Mouse (Mus musculus) forebrain, embryonic 16.5 days (tissue): ENCODE results near the gene Tor4a. TPM values are rescaled to one million over a fixed set of nuclear protein-coding genes. Genes with fewer than 3 reads are reported as not detected.

ENCODE experiments used
- ATAC-seq: fragments of 200-750 bp; cut with Nextera tagmentation; 2 replicates; pipeline ENCODE4 v1.8.0; 2017; ENCODE audit warnings: mild to moderate bottlenecking, moderate library complexity
- H3K27ac ChIP-seq: fragments of 300-500 bp; sonication (generic); 2 replicates; pipeline ENCODE4 v1.5.1; 2014; ENCODE audit warnings: low read length, control low read depth
- H3K27me3 ChIP-seq: fragments of 300-500 bp; sonication (generic); replicated peaks from 2 replicates; pipeline ENCODE4 v1.6.1; 2014; ENCODE audit warnings: low read length; ENCODE audit not compliant: control insufficient read depth, insufficient read depth
- H3K36me3 ChIP-seq: fragments of 300-500 bp; sonication (generic); 2 replicates; pipeline ENCODE4 v1.6.1; 2014; ENCODE audit not compliant: control insufficient read depth, insufficient read depth
- H3K4me1 ChIP-seq: fragments of 300-500 bp; sonication (generic); replicated peaks from 2 replicates; pipeline ENCODE4 v1.6.1; 2014; ENCODE audit warnings: low read length; ENCODE audit not compliant: control insufficient read depth, insufficient read depth
- H3K4me2 ChIP-seq: fragments of 300-500 bp; sonication (generic); 2 replicates; pipeline ENCODE4 v1.6.1; 2014; ENCODE audit warnings: mild to moderate bottlenecking, low read length, control low read depth
- H3K4me3 ChIP-seq: fragments of 300-500 bp; sonication (generic); replicated peaks from 2 replicates; pipeline ENCODE4 v1.5.1; 2014; ENCODE audit warnings: mild to moderate bottlenecking, low read length, control low read depth
- H3K9ac ChIP-seq: fragments of 300-500 bp; sonication (generic); replicated peaks from 2 replicates; pipeline ENCODE4 v1.6.1; 2014; ENCODE audit warnings: low read depth, low read length, control low read depth
- H3K9me3 ChIP-seq: fragments of 300-500 bp; sonication (generic); 2 replicates; pipeline ENCODE4 v1.6.1; 2016; ENCODE audit warnings: low read length; ENCODE audit not compliant: control insufficient read depth
- WGBS: fragments of 180-500 bp; shearing (Covaris S2); extraction: QIAGEN DNeasy Blood & Tissue Kit; methylation state at CpG from one replicate; pipeline ENCODE4 v1.1.7; 2014; 5-methylcytosine and 5-hydroxymethylcytosine counted together
- polyA plus RNA-seq: library from polyadenylated mRNA; unstranded; fragments of >200 nt; fragmentation: Nextera tagmentation; extraction: Ambion mirVana; gene quantifications from 2 replicates; pipeline ENCODE4 v1.2.1, GENCODE M21; 2015

Tor4a gene
- polyA plus RNA-seq, 1 experiment from 2014 or later, result 0.85 TPM

GRCm38 (mm10) chr2:25170326-25171100 lies 26.2 kb downstream of the Tor4a start:
- 51% methylated on average over 10 of the region's 10 CpGs for WGBS
- Histone ChIP-seq H3K36me3 (no peaks in the 10 kb centered on the region), H3K4me1 (peaks cover 20% of the 10 kb centered on the region), H3K4me2 (no peak overlapping the region), H3K27ac (no peak overlapping the region), H3K4me3 (no peak overlapping the region), H3K9me3 (no peaks in the 10 kb centered on the region), H3K27me3 (no peaks in the 10 kb centered on the region), H3K9ac (no peak overlapping the region)
- ATAC-seq, result 0 out of 2 replicates have a peak, but pooled peaks have one; percentile 28

- H3K4me1 ChIP-seq, result peaks cover 20% of the 10 kb centered on the region
- WGBS, result 15% methylated on average over 5 of the region's 5 CpGs
- no peak for ATAC-seq
- H3K27ac ChIP-seq, result no peak overlapping the region
- no peaks in the 10 kb centered on the region for H3K27me3 ChIP-seq
- no peaks in the 10 kb centered on the region for H3K9me3 ChIP-seq
- H3K4me2 ChIP-seq, result no peak overlapping the region
- H3K4me3 ChIP-seq, result no peak overlapping the region
- no peak overlapping the region for H3K9ac ChIP-seq
- H3K36me3 ChIP-seq, result no peaks in the 10 kb centered on the region
Observed at GRCm38 (mm10) chr2:25169778-25170177, 26.9 kb downstream of the Tor4a start.

- no peak overlapping the region for H3K9ac ChIP-seq
- H3K4me3 ChIP-seq, result peak overlapping the region; percentile 42
- no peaks in the 10 kb centered on the region for H3K27me3 ChIP-seq
- peaks cover 22% of the 10 kb centered on the region for H3K4me1 ChIP-seq
- ATAC-seq, result no peak
- no peaks in the 10 kb centered on the region for H3K9me3 ChIP-seq
- peak overlapping the region; percentile 58 for H3K27ac ChIP-seq
- no peaks in the 10 kb centered on the region for H3K36me3 ChIP-seq
- 4% methylated on average over 2 of the region's 2 CpGs for WGBS
- H3K4me2 ChIP-seq, result peak overlapping the region; percentile 68
Observed at GRCm38 (mm10) chr2:25168665-25168978, 28.1 kb downstream of the Tor4a start.

GRCm38 (mm10) chr2:25167919-25168664 lies 28.6 kb downstream of the Tor4a start:
- Histone ChIP-seq H3K9ac (peak overlapping the region; percentile 53), H3K27me3 (no peaks in the 10 kb centered on the region), H3K36me3 (no peaks in the 10 kb centered on the region), H3K9me3 (no peaks in the 10 kb centered on the region), H3K4me3 (peak overlapping the region; percentile 42), H3K4me1 (peaks cover 27% of the 10 kb centered on the region), H3K27ac (peak overlapping the region; percentile 69), H3K4me2 (peak overlapping the region; percentile 68)
- 1% methylated on average over 29 of the region's 41 CpGs for WGBS
- ATAC-seq, result peak; percentile 79

- peak overlapping the region; percentile 68 for H3K4me2 ChIP-seq
- no peaks in the 10 kb centered on the region for H3K36me3 ChIP-seq
- no peaks in the 10 kb centered on the region for H3K9me3 ChIP-seq
- H3K27ac ChIP-seq, result peak overlapping the region; percentile 69
- peak; percentile 21 for ATAC-seq
- WGBS, result 4% methylated on average over 4 of the region's 4 CpGs
- H3K4me1 ChIP-seq, result peaks cover 27% of the 10 kb centered on the region
- H3K4me3 ChIP-seq, result peak overlapping the region; percentile 42
- peak overlapping the region; percentile 53 for H3K9ac ChIP-seq
- H3K27me3 ChIP-seq, result no peaks in the 10 kb centered on the region
Observed at GRCm38 (mm10) chr2:25167481-25167880, 29.2 kb downstream of the Tor4a start.

- no peaks in the 10 kb centered on the region for H3K36me3 ChIP-seq
- no peak overlapping the region for H3K9ac ChIP-seq
- WGBS, result 36% methylated on average over 2 of the region's 2 CpGs
- no peak overlapping the region for H3K27ac ChIP-seq
- no peak for ATAC-seq
- no peaks in the 10 kb centered on the region for H3K9me3 ChIP-seq
- H3K27me3 ChIP-seq, result no peaks in the 10 kb centered on the region
- no peaks in the 10 kb centered on the region for H3K4me1 ChIP-seq
- H3K4me2 ChIP-seq, result no peak overlapping the region
- H3K4me3 ChIP-seq, result no peak overlapping the region
Observed at GRCm38 (mm10) chr2:25157655-25158054, 39.0 kb downstream of the Tor4a start.

GRCm38 (mm10) chr2:25156990-25157389 lies 39.7 kb downstream of the Tor4a start:
- Histone ChIP-seq H3K36me3 (no peaks in the 10 kb centered on the region), H3K4me3 (no peak overlapping the region), H3K27me3 (no peaks in the 10 kb centered on the region), H3K4me2 (no peak overlapping the region), H3K4me1 (no peaks in the 10 kb centered on the region), H3K9me3 (no peaks in the 10 kb centered on the region), H3K27ac (no peak overlapping the region), H3K9ac (no peak overlapping the region)
- WGBS, result 41% methylated on average over 2 of the region's 2 CpGs
- no peak for ATAC-seq

GRCm38 (mm10) chr2:25156177-25156576 lies 40.5 kb downstream of the Tor4a start:
- no peak overlapping the region for H3K4me2 ChIP-seq
- H3K9me3 ChIP-seq, result no peaks in the 10 kb centered on the region
- H3K4me3 ChIP-seq, result no peak overlapping the region
- H3K4me1 ChIP-seq, result no peaks in the 10 kb centered on the region
- H3K36me3 ChIP-seq, result no peaks in the 10 kb centered on the region
- no peaks in the 10 kb centered on the region for H3K27me3 ChIP-seq
- no peak overlapping the region for H3K9ac ChIP-seq
- no peak overlapping the region for H3K27ac ChIP-seq
- 88% methylated on average over 3 of the region's 3 CpGs for WGBS
- no peak for ATAC-seq

- no peaks in the 10 kb centered on the region for H3K36me3 ChIP-seq
- no peaks in the 10 kb centered on the region for H3K27me3 ChIP-seq
- H3K4me3 ChIP-seq, result no peak overlapping the region
- WGBS, result 73% methylated on average over 4 of the region's 4 CpGs
- H3K4me2 ChIP-seq, result no peak overlapping the region
- H3K4me1 ChIP-seq, result no peaks in the 10 kb centered on the region
- no peaks in the 10 kb centered on the region for H3K9me3 ChIP-seq
- no peak overlapping the region for H3K9ac ChIP-seq
- no peak overlapping the region for H3K27ac ChIP-seq
- ATAC-seq, result no peak
Observed at GRCm38 (mm10) chr2:25151280-25151956, 45.3 kb downstream of the Tor4a start.
